Mouse (Mus musculus): ENCODE results near the gene Fbxo9. TPM values are rescaled to one million over a fixed set of nuclear protein-coding genes. Genes with fewer than 3 reads are reported as not detected.
A peak's percentile ranks its signal among the peaks of the same experiment; 100 is the strongest.

Gene Fbxo9
- total and polyA plus RNA-seq, 3 experiments, result 35.2 to 128 (median 110) TPM

GRCm38 (mm10) chr9:78087751-78088150 lies 21.1 kb downstream of the Fbxo9 start:
- no peak overlapping the region for H3K4me3 ChIP-seq (ENCODE audit: low read depth, low read length)
- DNase-seq (ENCODE audit: low spot score) (no peak), ATAC-seq (ENCODE audit: extremely low read depth, insufficient number of reproducible peaks, low FRiP score, poor library complexity, severe bottlenecking) (no peak)
- peaks cover 95% of the 10 kb centered on the region for H3K36me3 ChIP-seq (replicated peaks)
- peaks cover 40% of the 10 kb centered on the region for H3K4me1 ChIP-seq (ENCODE audit: insufficient read depth, low read depth, low read length)
- no peak for TF ChIP-seq GATA2 (IDR thresholded peaks at IDR 0.05; ENCODE audit: borderline replicate concordance, low read depth, low read length)
- TF ChIP-seq POLR2AphosphoS5 (IDR thresholded peaks at IDR 0.05; ENCODE audit: insufficient replicate concordance, low read depth, low read length), result no peak
- TF ChIP-seq TAL1 (conservative IDR thresholded peaks at IDR 0.05; ENCODE audit: low read depth, low read length), result no peak
- no peak for TF ChIP-seq CTCF (IDR thresholded peaks at IDR 0.05; ENCODE audit: low read depth, low read length)
- no peak for TF ChIP-seq GATA1 (IDR thresholded peaks at IDR 0.05; ENCODE audit: borderline replicate concordance, low read length)
- no peaks in the 10 kb centered on the region for H3K27me3 ChIP-seq (ENCODE audit: insufficient read depth, low read length)
- H3K9me3 ChIP-seq (replicated peaks), result no peaks in the 10 kb centered on the region

DNA sequence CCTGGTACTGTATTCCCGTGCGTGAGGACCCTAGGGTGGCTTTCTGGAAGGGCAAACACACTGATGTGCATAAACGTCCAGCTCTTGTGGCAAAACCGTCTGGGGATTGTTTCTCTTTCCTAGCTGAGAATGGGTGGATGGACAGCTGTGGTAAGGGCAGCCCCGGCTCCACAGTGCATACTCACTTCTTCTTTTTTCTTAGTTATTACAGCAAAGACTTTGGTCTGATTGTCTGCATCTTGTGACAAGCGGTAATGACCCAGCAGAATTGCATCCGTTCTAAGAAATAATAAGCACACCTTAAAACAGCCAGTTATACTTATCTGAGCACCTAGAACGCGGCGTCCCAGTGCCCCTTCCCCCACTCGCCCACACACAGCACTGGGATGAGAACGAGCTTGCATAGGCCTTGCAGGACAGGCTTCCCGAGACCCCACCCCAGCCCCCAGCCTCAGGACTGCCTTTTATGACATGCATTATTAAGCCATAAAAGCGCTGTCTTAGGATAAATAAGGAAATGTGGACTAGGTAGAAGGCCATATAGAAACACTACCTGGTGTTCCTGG lies 23.1 kb downstream of the Fbxo9 start:
- Histone ChIP-seq H3K36me3 (replicated peaks) (peaks cover 90% of the 10 kb centered on the region), H3K27me3 (ENCODE audit: insufficient read depth, low read length) (no peaks in the 10 kb centered on the region), H3K4me3 (ENCODE audit: low read depth, low read length) (no peak overlapping the region), H3K4me1 (ENCODE audit: insufficient read depth, low read depth, low read length) (peaks cover 42% of the 10 kb centered on the region), H3K9me3 (replicated peaks) (no peaks in the 10 kb centered on the region)
- no peak for DNase-seq (ENCODE audit: low spot score)
- ATAC-seq (ENCODE audit: extremely low read depth, insufficient number of reproducible peaks, low FRiP score, poor library complexity, severe bottlenecking), result peak; percentile 87
- no peak for TF ChIP-seq GATA2 (IDR thresholded peaks at IDR 0.05; ENCODE audit: borderline replicate concordance, low read depth, low read length)
- TF ChIP-seq POLR2AphosphoS5 (IDR thresholded peaks at IDR 0.05; ENCODE audit: insufficient replicate concordance, low read depth, low read length), result no peak
- TF ChIP-seq GATA1 (IDR thresholded peaks at IDR 0.05; ENCODE audit: borderline replicate concordance, low read length), result no peak
- no peak for TF ChIP-seq TAL1 (conservative IDR thresholded peaks at IDR 0.05; ENCODE audit: low read depth, low read length)
- TF ChIP-seq CTCF (IDR thresholded peaks at IDR 0.05; ENCODE audit: low read depth, low read length), result no peak

DNA sequence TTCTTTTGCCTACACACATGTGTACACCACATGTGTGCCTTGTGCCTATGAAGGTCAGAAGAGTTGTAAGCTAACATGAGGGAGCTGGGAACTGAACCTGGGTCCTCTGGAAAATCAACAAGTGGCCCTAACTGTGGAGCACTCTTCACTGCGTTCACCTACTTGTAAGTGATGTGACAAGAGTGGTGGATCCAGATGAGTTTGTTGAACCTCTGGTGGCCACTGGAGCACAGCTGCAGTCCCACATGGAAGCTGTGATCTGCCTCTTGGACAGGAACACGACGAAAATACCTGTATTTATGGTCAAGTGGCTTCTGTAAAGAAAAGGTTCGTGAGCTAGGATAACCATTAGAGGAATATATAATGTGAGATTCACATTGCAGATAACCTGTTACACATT lies 24.5 kb downstream of the Fbxo9 start:
- DNase-seq (ENCODE audit: low spot score) (no peak), ATAC-seq (ENCODE audit: extremely low read depth, insufficient number of reproducible peaks, low FRiP score, poor library complexity, severe bottlenecking) (no peak)
- no peaks in the 10 kb centered on the region for H3K9me3 ChIP-seq (replicated peaks)
- no peak overlapping the region for H3K4me3 ChIP-seq (ENCODE audit: low read depth, low read length)
- peaks cover 86% of the 10 kb centered on the region for H3K36me3 ChIP-seq (replicated peaks)
- peaks cover 42% of the 10 kb centered on the region for H3K4me1 ChIP-seq (ENCODE audit: insufficient read depth, low read depth, low read length)
- H3K27me3 ChIP-seq (ENCODE audit: insufficient read depth, low read length), result no peaks in the 10 kb centered on the region
- TF ChIP-seq CTCF (IDR thresholded peaks at IDR 0.05; ENCODE audit: low read depth, low read length) (no peak), GATA2 (IDR thresholded peaks at IDR 0.05; ENCODE audit: borderline replicate concordance, low read depth, low read length) (no peak), GATA1 (IDR thresholded peaks at IDR 0.05; ENCODE audit: borderline replicate concordance, low read length) (no peak), POLR2AphosphoS5 (IDR thresholded peaks at IDR 0.05; ENCODE audit: insufficient replicate concordance, low read depth, low read length) (no peak), TAL1 (conservative IDR thresholded peaks at IDR 0.05; ENCODE audit: low read depth, low read length) (no peak)

DNA sequence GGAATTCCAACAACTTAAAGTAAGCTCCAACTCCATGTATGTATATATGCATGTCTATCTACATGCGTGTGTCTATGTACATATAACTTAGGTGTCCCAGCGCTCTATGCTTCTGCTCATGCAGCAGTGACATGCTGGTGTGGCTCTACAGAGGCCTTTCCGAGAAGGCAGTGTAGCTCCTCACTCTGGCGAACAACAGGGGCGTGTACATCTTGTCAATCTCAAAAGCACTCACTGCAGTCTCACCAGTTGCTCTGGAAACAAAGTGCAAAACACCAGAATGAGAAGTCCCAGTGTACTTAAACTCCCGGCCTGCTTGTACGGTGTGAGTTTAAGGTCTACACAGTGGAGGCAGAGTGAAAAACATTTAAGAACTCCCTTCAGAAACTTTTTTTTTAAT lies 27.0 kb downstream of the Fbxo9 start:
- no peaks in the 10 kb centered on the region for H3K9me3 ChIP-seq (replicated peaks)
- H3K4me1 ChIP-seq (ENCODE audit: insufficient read depth, low read depth, low read length), result peaks cover 23% of the 10 kb centered on the region
- DNase-seq (ENCODE audit: low spot score), result no peak
- TF ChIP-seq CTCF (IDR thresholded peaks at IDR 0.05; ENCODE audit: low read depth, low read length) (no peak), TAL1 (conservative IDR thresholded peaks at IDR 0.05; ENCODE audit: low read depth, low read length) (no peak), GATA2 (IDR thresholded peaks at IDR 0.05; ENCODE audit: borderline replicate concordance, low read depth, low read length) (no peak), POLR2AphosphoS5 (IDR thresholded peaks at IDR 0.05; ENCODE audit: insufficient replicate concordance, low read depth, low read length) (no peak), GATA1 (IDR thresholded peaks at IDR 0.05; ENCODE audit: borderline replicate concordance, low read length) (no peak)
- no peak overlapping the region for H3K4me3 ChIP-seq (ENCODE audit: low read depth, low read length)
- no peak for ATAC-seq (ENCODE audit: extremely low read depth, insufficient number of reproducible peaks, low FRiP score, poor library complexity, severe bottlenecking)
- H3K36me3 ChIP-seq (replicated peaks), result peaks cover 68% of the 10 kb centered on the region
- H3K27me3 ChIP-seq (ENCODE audit: insufficient read depth, low read length), result no peaks in the 10 kb centered on the region

- no peak for TF ChIP-seq POLR2AphosphoS5 (IDR thresholded peaks at IDR 0.05; ENCODE audit: insufficient replicate concordance, low read depth, low read length)
- TF ChIP-seq GATA2 (IDR thresholded peaks at IDR 0.05; ENCODE audit: borderline replicate concordance, low read depth, low read length), result no peak
- no peak for TF ChIP-seq CTCF (IDR thresholded peaks at IDR 0.05; ENCODE audit: low read depth, low read length)
- TF ChIP-seq GATA1 (IDR thresholded peaks at IDR 0.05; ENCODE audit: borderline replicate concordance, low read length), result no peak
- no peak for TF ChIP-seq TAL1 (conservative IDR thresholded peaks at IDR 0.05; ENCODE audit: low read depth, low read length)
- Histone ChIP-seq H3K36me3 (replicated peaks) (peaks cover 32% of the 10 kb centered on the region), H3K9me3 (replicated peaks) (no peaks in the 10 kb centered on the region), H3K4me1 (ENCODE audit: insufficient read depth, low read depth, low read length) (peaks cover 2% of the 10 kb centered on the region; the same call in 1 of the 2 replicates), H3K4me3 (ENCODE audit: low read depth, low read length) (no peak overlapping the region), H3K27me3 (ENCODE audit: insufficient read depth, low read length) (no peaks in the 10 kb centered on the region)
- DNase-seq (ENCODE audit: low spot score) (no peak), ATAC-seq (ENCODE audit: extremely low read depth, insufficient number of reproducible peaks, low FRiP score, poor library complexity, severe bottlenecking) (no peak; the same call in 1 of the 2 replicates)
These were observed 30.6 kb downstream of the Fbxo9 start for GRCm38 (mm10) chr9:78078240-78078639.

DNA sequence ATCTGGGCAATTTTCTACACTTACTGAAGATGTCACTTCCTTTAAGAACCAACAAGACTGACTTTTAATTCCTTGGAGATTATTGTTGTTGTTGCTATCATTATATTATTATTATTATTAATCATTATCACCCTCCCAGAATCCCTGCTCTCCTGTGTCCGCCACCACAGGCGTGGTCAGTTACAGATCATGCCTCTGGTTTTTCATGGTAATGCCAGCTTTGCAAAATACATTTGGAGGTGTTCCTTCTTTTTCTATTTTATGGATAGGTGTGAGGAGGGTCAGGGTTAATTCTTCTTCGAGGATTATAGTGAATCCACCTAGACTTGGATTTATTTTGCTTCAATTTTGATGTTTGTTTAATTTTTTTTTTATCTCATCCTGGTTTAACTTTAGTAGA lies 33.6 kb downstream of the Fbxo9 start:
- H3K4me1 ChIP-seq (ENCODE audit: insufficient read depth, low read depth, low read length), result 0 out of 2 replicates have a peak, but pooled peaks cover 6% of the 10 kb centered on the region
- no peak for TF ChIP-seq TAL1 (conservative IDR thresholded peaks at IDR 0.05; ENCODE audit: low read depth, low read length)
- H3K9me3 ChIP-seq (replicated peaks), result no peaks in the 10 kb centered on the region
- no peak for ATAC-seq (ENCODE audit: extremely low read depth, insufficient number of reproducible peaks, low FRiP score, poor library complexity, severe bottlenecking)
- DNase-seq (ENCODE audit: low spot score), result no peak
- peaks cover 14% of the 10 kb centered on the region for H3K36me3 ChIP-seq (replicated peaks)
- H3K4me3 ChIP-seq (ENCODE audit: low read depth, low read length), result no peak overlapping the region
- H3K27me3 ChIP-seq (ENCODE audit: insufficient read depth, low read length), result peaks cover 14% of the 10 kb centered on the region
